Comparison of ENCODE assay signal across 32 mouse cellular contexts in the genomic region with DNA sequence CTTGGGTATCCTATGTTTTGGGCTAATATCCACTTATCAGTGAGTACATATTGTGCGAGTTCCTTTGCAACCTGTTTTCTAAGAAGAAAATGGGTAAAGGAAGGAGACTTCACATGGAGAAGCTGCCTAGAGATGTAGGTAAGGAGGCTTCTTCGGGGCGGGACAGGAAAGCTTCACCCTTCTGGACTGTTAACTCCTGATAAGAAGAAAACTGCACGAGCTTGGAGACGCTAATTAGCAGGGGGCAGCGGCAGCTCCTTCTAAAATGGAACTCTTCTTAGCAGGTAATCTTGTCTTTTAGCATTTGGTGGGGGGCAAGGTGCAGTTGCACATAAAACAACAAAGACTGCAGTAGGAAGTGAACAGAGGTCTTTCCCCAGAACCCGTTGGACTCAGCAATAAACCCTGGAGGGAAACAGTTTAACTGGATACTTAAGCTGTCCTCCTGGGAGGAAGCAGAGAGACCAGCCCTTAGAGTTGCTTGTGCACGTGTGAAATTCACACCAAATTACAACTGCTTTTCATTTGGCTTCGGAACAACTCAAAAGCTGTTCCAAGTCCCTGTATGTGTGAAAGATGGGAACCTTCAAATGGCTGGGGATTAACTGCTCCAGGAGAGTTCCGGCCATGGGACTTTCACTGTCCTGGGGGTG. TPM values are rescaled to one million over a fixed set of nuclear protein-coding genes. Genes with fewer than 3 reads are reported as not detected.
A peak's percentile ranks its signal among the peaks of the same experiment; 100 is the strongest.
DNase-seq lines count a peak whose midpoint lies in the region; ATAC-seq lines count a peak whose summit lies in the region.
"Had no signal": no experiment of that assay in that cellular context is flagged by ENCODE, and none has a peak within 500 bp of the region (broad histone marks: within the 10 kb centered on the region; RNA-seq: fewer than 3 reads in every experiment).

No protein-coding gene starts in this region.

- no peaks in the 10 kb centered on the region for H3K9me3 ChIP-seq in embryonic facial prominence, embryonic 11.5 days (replicated peaks; ENCODE audit: control insufficient read depth, low read length)
- no peaks in the 10 kb centered on the region for H3K9me3 ChIP-seq in embryonic facial prominence, embryonic 10.5 days
- no peaks in the 10 kb centered on the region for H3K9me3 ChIP-seq in embryonic facial prominence, embryonic 14.5 days (ENCODE audit: control insufficient read depth, low read length)
- no peaks in the 10 kb centered on the region for H3K9me3 ChIP-seq in liver, embryonic 13.5 days (replicated peaks)
- H3K9me3 ChIP-seq in midbrain, embryonic 14.5 days (ENCODE audit: control insufficient read depth, low read length): no peaks in the 10 kb centered on the region
- H3K9me3 ChIP-seq: embryonic facial prominence, embryonic 12.5 days; forebrain, embryonic 13.5 days; hindbrain, embryonic 13.5 days; lung, embryonic 15.5 days; midbrain, embryonic 13.5 days had no signal

- H3K27me3 ChIP-seq in embryonic facial prominence, embryonic 11.5 days (ENCODE audit: control insufficient read depth, insufficient read depth, low read length): no peaks in the 10 kb centered on the region
- peaks cover 21% of the 10 kb centered on the region for H3K27me3 ChIP-seq in embryonic facial prominence, embryonic 10.5 days (replicated peaks; ENCODE audit: low read depth, poor library complexity, severe bottlenecking)
- H3K27me3 ChIP-seq in embryonic facial prominence, embryonic 14.5 days (replicated peaks; ENCODE audit: control insufficient read depth, insufficient read depth, low read length): peaks cover 9% of the 10 kb centered on the region
- H3K27me3 ChIP-seq in liver, embryonic 13.5 days: no peaks in the 10 kb centered on the region
- no peaks in the 10 kb centered on the region for H3K27me3 ChIP-seq in midbrain, embryonic 14.5 days (ENCODE audit: control insufficient read depth, insufficient read depth, low read length)
- H3K27me3 ChIP-seq: forebrain, embryonic 13.5 days; hindbrain, embryonic 13.5 days; lung, embryonic 15.5 days; midbrain, embryonic 13.5 days had no signal

- no peak overlapping the region for H3K4me2 ChIP-seq in embryonic facial prominence, embryonic 11.5 days (ENCODE audit: low read depth, low read length)
- H3K4me2 ChIP-seq in embryonic facial prominence, embryonic 14.5 days (ENCODE audit: low read depth, low read length): no peak overlapping the region
- peak overlapping the region; percentile 42 for H3K4me2 ChIP-seq in liver, embryonic 13.5 days
- H3K4me2 ChIP-seq in midbrain, embryonic 14.5 days (ENCODE audit: low read length): no peak overlapping the region
- H3K4me2 ChIP-seq: embryonic facial prominence, embryonic 12.5 days; forebrain, embryonic 13.5 days; heart, embryonic 11.5 days; hindbrain, embryonic 13.5 days; lung, embryonic 15.5 days; midbrain, embryonic 13.5 days had no signal

- H3K36me3 ChIP-seq in embryonic facial prominence, embryonic 11.5 days (replicated peaks; ENCODE audit: control insufficient read depth, insufficient read depth, low read depth, low read length): no peaks in the 10 kb centered on the region
- no peaks in the 10 kb centered on the region for H3K36me3 ChIP-seq in embryonic facial prominence, embryonic 10.5 days (replicated peaks)
- H3K36me3 ChIP-seq in embryonic facial prominence, embryonic 14.5 days (ENCODE audit: control insufficient read depth, insufficient read depth, low read length): no peaks in the 10 kb centered on the region
- no peaks in the 10 kb centered on the region for H3K36me3 ChIP-seq in liver, embryonic 13.5 days
- H3K36me3 ChIP-seq in midbrain, embryonic 14.5 days (ENCODE audit: control insufficient read depth, insufficient read depth, low read length): no peaks in the 10 kb centered on the region
- H3K36me3 ChIP-seq: embryonic facial prominence, embryonic 12.5 days; hindbrain, embryonic 13.5 days; lung, embryonic 15.5 days; midbrain, embryonic 13.5 days had no signal

- no peaks in the 10 kb centered on the region for H3K4me1 ChIP-seq in embryonic facial prominence, embryonic 11.5 days (ENCODE audit: control insufficient read depth, insufficient read depth, low read length)
- peaks cover 10% of the 10 kb centered on the region; the same call in 1 of the 2 replicates for H3K4me1 ChIP-seq in embryonic facial prominence, embryonic 10.5 days
- H3K4me1 ChIP-seq in embryonic facial prominence, embryonic 14.5 days (ENCODE audit: control insufficient read depth, insufficient read depth, low read length): no peaks in the 10 kb centered on the region
- H3K4me1 ChIP-seq in liver, embryonic 13.5 days (replicated peaks): peaks cover 15% of the 10 kb centered on the region
- H3K4me1 ChIP-seq in midbrain, embryonic 14.5 days (ENCODE audit: control insufficient read depth, insufficient read depth, low read length): no peaks in the 10 kb centered on the region
- H3K4me1 ChIP-seq: embryonic facial prominence, embryonic 12.5 days; forebrain, embryonic 13.5 days; hindbrain, embryonic 13.5 days; lung, embryonic 15.5 days; midbrain, embryonic 13.5 days had no signal

- peak; percentile 12 for DNase-seq in embryonic facial prominence, embryonic 11.5 days (ENCODE audit: low spot score)
- no peak for DNase-seq in embryonic facial prominence, embryonic 10.5 days (ENCODE audit: low spot score)
- DNase-seq in embryonic facial prominence, embryonic 14.5 days (ENCODE audit: low spot score): peak; percentile 15
- DNase-seq in liver, embryonic 13.5 days: peak; percentile 14
- no peak for DNase-seq in adrenal gland, adult 8-10 months
- no peak for DNase-seq in frontal cortex, adult 2 months (ENCODE audit: extremely low spot score in 1 of 2, low spot score in 1 of 2)
- no peak for DNase-seq in midbrain, embryonic 14.5 days
- DNase-seq: adrenal gland, adult 2 months; cerebellum, adult 11-12 months; cerebellum, postnatal 10 days; gastrocnemius, postnatal 25 days; heart, adult 11 months; heart, postnatal 4 days; kidney, adult 11 months; kidney, postnatal 14 days; spleen, adult 18-20 months; thymus, adult 18-20 months; thymus, postnatal 25 days had no signal

- H3K9ac ChIP-seq in embryonic facial prominence, embryonic 11.5 days (replicated peaks; ENCODE audit: low read length): no peak overlapping the region
- H3K9ac ChIP-seq in embryonic facial prominence, embryonic 14.5 days (ENCODE audit: low read depth, low read length): no peak overlapping the region
- no peak overlapping the region for H3K9ac ChIP-seq in liver, embryonic 13.5 days
- no peak overlapping the region for H3K9ac ChIP-seq in midbrain, embryonic 14.5 days (replicated peaks; ENCODE audit: low read length)
- H3K9ac ChIP-seq: embryonic facial prominence, embryonic 12.5 days; forebrain, embryonic 13.5 days; hindbrain, embryonic 13.5 days; lung, embryonic 15.5 days; midbrain, embryonic 13.5 days had no signal

- no peak for ATAC-seq in embryonic facial prominence, embryonic 11.5 days (replicated peaks; ENCODE audit: insufficient number of reproducible peaks, low FRiP score, low TSS enrichment, low read depth)
- ATAC-seq in embryonic facial prominence, embryonic 14.5 days (ENCODE audit: low read depth): no peak
- peak; percentile 85 for ATAC-seq in liver, embryonic 13.5 days (ENCODE audit: low read depth)
- ATAC-seq in megakaryocyte-erythroid progenitor cell, adult 5-6 weeks (replicated peaks; ENCODE audit: low FRiP score, low TSS enrichment, poor library complexity, severe bottlenecking): peak; percentile 85
- ATAC-seq in midbrain, embryonic 14.5 days (ENCODE audit: low FRiP score, low TSS enrichment): no peak
- ATAC-seq: forebrain, embryonic 13.5 days; midbrain, embryonic 13.5 days had no signal

- H3K4me3 ChIP-seq in embryonic facial prominence, embryonic 11.5 days (ENCODE audit: low read depth, low read length): no peak overlapping the region
- H3K4me3 ChIP-seq in embryonic facial prominence, embryonic 10.5 days: no peak overlapping the region
- no peak overlapping the region for H3K4me3 ChIP-seq in embryonic facial prominence, embryonic 14.5 days (ENCODE audit: low read depth, low read length)
- 0 out of 2 replicates have a peak overlapping the region, but pooled peaks have one; percentile 16 for H3K4me3 ChIP-seq in liver, embryonic 13.5 days (replicated peaks)
- no peak overlapping the region for H3K4me3 ChIP-seq in midbrain, embryonic 14.5 days (replicated peaks; ENCODE audit: low read depth, low read length)
- H3K4me3 ChIP-seq: embryonic facial prominence, embryonic 12.5 days; forebrain, embryonic 13.5 days; hindbrain, embryonic 13.5 days; lung, embryonic 15.5 days; midbrain, embryonic 13.5 days had no signal

- WGBS in embryonic facial prominence, embryonic 11.5 days: 59% methylated on average over 10 of the region's 10 CpGs
- 57% methylated on average over 10 of the region's 10 CpGs for WGBS in embryonic facial prominence, embryonic 10.5 days
- 52% methylated on average over 10 of the region's 10 CpGs for WGBS in embryonic facial prominence, embryonic 14.5 days
- 31% methylated on average over 10 of the region's 10 CpGs for WGBS in liver, embryonic 13.5 days (ENCODE audit: insufficient replicate concordance)
- 79% methylated on average over 10 of the region's 10 CpGs for WGBS in midbrain, embryonic 14.5 days

- no peak overlapping the region for H3K27ac ChIP-seq in embryonic facial prominence, embryonic 11.5 days (replicated peaks; ENCODE audit: low read depth, low read length)
- H3K27ac ChIP-seq in embryonic facial prominence, embryonic 10.5 days (replicated peaks): no peak overlapping the region; the same call in 1 of the 2 replicates
- H3K27ac ChIP-seq in embryonic facial prominence, embryonic 14.5 days (replicated peaks; ENCODE audit: low read depth, low read length): no peak overlapping the region
- H3K27ac ChIP-seq in liver, embryonic 13.5 days: peak overlapping the region; percentile 39
- no peak overlapping the region for H3K27ac ChIP-seq in midbrain, embryonic 14.5 days (replicated peaks; ENCODE audit: low read depth, low read length)
- H3K27ac ChIP-seq: embryonic facial prominence, embryonic 12.5 days; forebrain, embryonic 13.5 days; hindbrain, embryonic 13.5 days; lung, embryonic 15.5 days; midbrain, embryonic 13.5 days had no signal

RNA-seq across cellular contexts. Expression of a gene that starts 15.5 kb away (rescaled TPM):
- polyA plus RNA-seq in embryonic facial prominence, embryonic 11.5 days (2014; fragmentation: Nextera tagmentation; extraction: Ambion mirVana): not detected in 2 replicates
- polyA plus RNA-seq in embryonic facial prominence, embryonic 10.5 days (2016; fragmentation: Nextera tagmentation; extraction: Ambion mirVana): 0.40 and 0.82 TPM in 2 replicates
- polyA plus RNA-seq in embryonic facial prominence, embryonic 14.5 days (2014; fragmentation: Nextera tagmentation; extraction: Ambion mirVana): 0.21 and 0.22 TPM in 2 replicates
- 0.12 and 0.23 TPM in 2 replicates for polyA plus RNA-seq in liver, embryonic 13.5 days (2015; fragmentation: Nextera tagmentation; extraction: Ambion mirVana)
- total RNA-seq in megakaryocyte-erythroid progenitor cell, adult 5-6 weeks (2014; fragmentation: Nextera tagmentation): not detected in 2 replicates
- not detected in 2 replicates for total RNA-seq in megakaryocyte-erythroid progenitor cell, adult 5-6 weeks (2017)
- under 1 TPM in 1 of 4 experiments, not detected in 3; 0.19 TPM for total RNA-seq in adrenal gland, adult 8-10 months (2022)
- polyA plus RNA-seq in frontal cortex, adult 2 months (2012; rRNA removed): 74.5 and 77.1 TPM in 2 replicates
- 0.16 TPM in 1 of 2 replicates, not detected in the other for polyA plus RNA-seq in midbrain, embryonic 14.5 days (2014; fragmentation: Nextera tagmentation; extraction: Ambion mirVana)
- total RNA-seq: common myeloid progenitor, adult 5-6 weeks; heart, postnatal 4 days; liver, adult 2 months; megakaryocyte, adult 5-6 weeks; monocyte, adult 5-6 weeks had no signal
- polyA plus RNA-seq: adrenal gland, adult 2 months; forebrain, embryonic 13.5 days; heart, embryonic 11.5 days; hindbrain, embryonic 13.5 days; kidney, embryonic 14.5 days; liver, adult 2 months; neural tube, embryonic 14.5 days; stomach, embryonic 16.5 days had no signal

Comparison
In these comparisons a context has a peak if more than half of its experiments do, and no peak if none do; other contexts are left out.
1. DNase-seq: peak in embryonic facial prominence, embryonic 11.5 days (single experiment), embryonic facial prominence, embryonic 14.5 days (single experiment) and liver, embryonic 13.5 days (single experiment); none in embryonic facial prominence, embryonic 10.5 days (single experiment), adrenal gland, adult 8-10 months (single experiment), frontal cortex, adult 2 months (0 of 2) and midbrain, embryonic 14.5 days (single experiment).
2. ATAC-seq: peak in liver, embryonic 13.5 days (single experiment) and megakaryocyte-erythroid progenitor cell, adult 5-6 weeks (single experiment); none in embryonic facial prominence, embryonic 11.5 days (single experiment), embryonic facial prominence, embryonic 14.5 days (single experiment) and midbrain, embryonic 14.5 days (single experiment).
3. RNA of a gene that starts 15.5 kb away (polyA plus RNA-seq): 74.5 to 77.1 TPM in frontal cortex, adult 2 months; 0.40 to 0.82 TPM in embryonic facial prominence, embryonic 10.5 days, 0.12 to 0.23 TPM in liver, embryonic 13.5 days, 0.21 to 0.22 TPM in embryonic facial prominence, embryonic 14.5 days, 0.16 TPM in midbrain, embryonic 14.5 days and not detected in embryonic facial prominence, embryonic 11.5 days; every median in the first group is over 10 times any median in the second.